Mouse (Mus musculus) adrenal gland (tissue): ENCODE results near the gene Cyp39a1.

Source experiments
- intact Hi-C: fragments of 180-260 bp; cut with DNase I; formaldehyde crosslinking; loops from one replicate; pipeline ENCODE4 v1.15.1; 2025

Gene Cyp39a1

DNA sequence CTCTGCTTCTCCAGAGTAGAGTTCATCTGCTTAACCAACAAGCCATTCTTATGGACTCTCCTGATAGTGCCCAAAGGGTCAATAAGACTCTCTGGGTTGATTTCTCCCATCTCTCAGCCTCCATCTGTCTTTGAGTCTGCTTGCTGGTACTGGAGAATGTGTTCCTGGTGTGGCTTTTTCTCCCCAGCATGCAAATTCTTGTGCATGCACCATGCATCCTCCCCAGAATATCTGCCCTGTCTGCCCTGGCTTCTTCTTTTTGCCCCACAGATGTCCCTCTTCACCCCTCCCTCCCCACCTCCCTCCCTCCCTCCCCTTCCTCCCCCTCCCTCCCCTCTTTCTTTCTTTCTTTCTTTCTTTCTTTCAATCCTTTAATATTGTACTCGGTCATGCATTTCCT lies 10.1 kb downstream of the Cyp39a1 start:
- intact Hi-C loops = no loop called here

DNA sequence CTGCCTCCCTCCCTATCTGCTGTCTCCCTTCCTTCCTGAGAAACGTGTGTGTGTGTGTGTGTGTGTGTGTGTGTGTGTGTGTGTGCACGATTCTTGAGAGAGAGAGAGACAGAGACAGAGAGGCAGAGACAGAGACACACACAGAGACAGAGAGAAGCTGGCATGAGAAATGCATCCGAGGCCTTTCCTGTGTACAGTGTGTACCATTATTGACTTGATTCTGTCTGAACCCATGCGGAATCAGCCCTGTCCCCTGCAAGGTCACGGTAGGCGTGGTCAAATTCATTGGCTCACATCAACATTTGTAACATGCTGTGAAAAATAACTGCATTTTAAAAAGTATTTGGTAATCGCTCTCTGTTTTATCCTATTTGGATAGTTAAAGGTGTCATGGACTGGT lies 16.9 kb downstream of the Cyp39a1 start:
- intact Hi-C loops = no loop called here

DNA sequence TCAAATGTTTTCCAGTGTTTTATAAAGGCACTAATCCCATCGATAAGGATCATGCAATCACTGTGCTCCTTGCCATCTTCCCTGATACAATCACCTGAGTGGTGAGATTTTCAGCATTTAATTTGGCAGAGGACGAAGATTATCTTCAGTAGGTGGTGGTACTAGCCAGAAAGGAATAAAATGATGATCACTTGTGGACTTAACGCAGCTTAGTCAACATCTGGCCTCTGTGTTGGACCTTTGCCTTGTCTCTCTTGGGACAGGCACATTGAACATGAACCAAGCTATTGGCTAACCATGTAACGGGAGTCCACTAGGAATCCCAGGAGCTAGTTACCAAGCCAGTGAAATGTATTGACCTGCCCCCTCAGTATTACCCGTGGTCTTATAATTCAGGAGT lies 17.4 kb downstream of the Cyp39a1 start:
- intact Hi-C loops = loop anchor here (5.0 kb wide), 1 partner anchor 353 kb away; no protein-coding TSS in a partner anchor

DNA sequence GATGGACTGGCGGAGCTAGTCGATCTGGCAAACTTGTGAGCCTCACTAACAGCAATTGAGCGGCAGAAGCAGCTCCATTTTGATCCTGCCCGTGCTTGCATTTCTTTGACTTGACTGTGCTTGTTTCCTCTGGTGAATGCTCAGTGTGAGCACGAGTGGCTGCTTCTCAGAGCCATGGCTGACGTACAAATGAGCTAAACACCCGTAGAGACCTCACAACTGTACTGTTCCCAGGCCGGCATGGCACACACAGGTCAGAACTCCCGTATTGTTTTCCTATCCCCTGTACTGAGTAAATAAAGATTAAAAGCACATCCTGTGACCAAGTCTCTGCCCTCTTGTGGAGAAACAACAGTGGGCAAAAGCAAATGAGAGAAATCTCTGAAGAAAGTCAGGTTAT lies 22.4 kb downstream of the Cyp39a1 start:
- intact Hi-C loops = loop anchor here (5.0 kb wide), 1 partner anchor 348 kb away; no protein-coding TSS in a partner anchor

DNA sequence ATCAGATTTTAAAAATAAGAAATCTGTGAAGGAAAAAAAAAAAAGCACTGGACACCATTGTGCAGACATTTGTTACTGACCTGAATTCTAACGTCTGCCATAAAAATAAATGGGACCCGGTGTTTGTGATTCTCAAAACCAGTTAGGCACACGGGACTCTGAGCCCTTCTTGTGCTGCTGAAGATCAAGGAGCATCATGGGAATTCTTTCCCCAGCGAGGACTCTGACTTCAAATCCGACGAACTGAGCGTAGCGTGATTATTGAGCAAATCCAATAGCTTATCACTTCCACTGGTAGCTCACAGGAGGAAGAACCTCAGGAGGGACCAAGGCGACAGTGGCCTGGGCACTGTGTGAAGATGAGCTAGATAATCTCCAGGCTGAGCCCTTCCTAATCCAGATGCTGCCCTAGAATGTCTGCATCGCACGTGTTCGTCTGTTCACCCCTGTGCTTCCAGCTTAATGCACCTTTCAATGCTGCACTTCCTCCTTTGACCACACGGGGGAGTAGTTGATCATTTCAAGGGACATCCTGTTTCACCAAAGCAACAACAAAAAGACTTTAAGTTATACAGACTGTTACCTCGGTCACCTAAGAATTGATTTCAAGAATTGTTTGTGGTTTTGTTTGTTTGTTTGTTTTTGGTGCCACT lies 31.9 kb downstream of the Cyp39a1 start:
- intact Hi-C loops = loop anchor here (2.0 kb wide), 1 partner anchor 432 kb away; no protein-coding TSS in a partner anchor

DNA sequence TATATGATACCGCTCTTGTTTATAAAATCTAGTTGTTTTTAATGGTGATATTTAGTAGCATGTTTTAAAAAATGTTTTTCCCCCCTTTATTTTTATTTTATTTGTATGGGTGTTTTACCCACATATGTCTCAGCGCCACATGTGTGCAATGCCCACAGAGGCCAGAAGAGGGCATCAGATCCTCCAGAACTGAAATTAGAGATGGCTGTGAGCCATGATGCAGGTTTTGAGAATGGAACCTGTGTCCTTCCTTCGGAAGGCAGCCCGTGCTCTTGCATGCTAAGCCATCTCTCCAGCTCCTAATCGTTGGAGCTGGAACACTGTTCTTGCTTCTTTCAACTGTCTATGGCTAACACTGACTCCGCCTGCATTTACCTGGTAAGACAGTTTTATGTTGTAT lies 33.8 kb downstream of the Cyp39a1 start:
- intact Hi-C loops = loop anchor here (2.0 to 10.0 kb wide), 2 partner anchors 104 to 168 kb away; partner anchors contain the start of gene Rcan2

DNA sequence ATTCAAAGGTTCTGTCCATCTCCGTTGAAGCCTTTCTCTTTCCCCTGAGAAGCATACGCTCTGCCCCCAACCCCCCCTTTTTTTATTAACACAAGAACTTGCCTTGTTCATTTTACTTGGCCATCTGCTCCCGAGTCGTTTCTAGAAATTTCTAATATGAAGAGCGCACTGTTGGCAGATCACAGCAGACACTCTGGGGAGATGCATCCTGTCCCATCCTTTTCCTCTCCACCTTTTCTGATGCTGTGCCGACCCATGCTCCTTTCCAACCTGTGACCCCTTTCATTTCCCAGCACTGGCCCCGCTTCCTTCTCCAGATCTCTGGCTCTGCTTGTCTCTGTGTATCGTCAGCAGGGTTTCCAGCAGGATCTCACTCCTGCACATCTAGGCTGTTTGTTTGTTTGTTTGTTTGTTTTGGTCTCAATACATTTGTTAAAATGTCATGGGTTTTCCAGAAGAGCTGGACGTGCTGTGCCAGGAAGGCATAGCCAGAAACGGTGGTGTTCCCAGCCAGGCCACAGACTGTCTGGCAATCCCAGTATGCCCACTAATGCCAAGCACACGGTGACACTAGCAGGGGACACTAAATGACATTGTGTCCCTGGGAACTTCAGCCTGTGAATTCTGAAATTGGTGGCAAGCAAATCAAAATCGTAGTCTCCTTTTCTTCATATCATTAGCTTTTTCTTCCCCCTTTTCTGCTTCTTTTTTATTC lies 37.1 kb downstream of the Cyp39a1 start:
- intact Hi-C loops = loop anchor here (10.0 kb wide), 1 partner anchor 100 kb away; the partner anchor contains the start of gene Rcan2

DNA sequence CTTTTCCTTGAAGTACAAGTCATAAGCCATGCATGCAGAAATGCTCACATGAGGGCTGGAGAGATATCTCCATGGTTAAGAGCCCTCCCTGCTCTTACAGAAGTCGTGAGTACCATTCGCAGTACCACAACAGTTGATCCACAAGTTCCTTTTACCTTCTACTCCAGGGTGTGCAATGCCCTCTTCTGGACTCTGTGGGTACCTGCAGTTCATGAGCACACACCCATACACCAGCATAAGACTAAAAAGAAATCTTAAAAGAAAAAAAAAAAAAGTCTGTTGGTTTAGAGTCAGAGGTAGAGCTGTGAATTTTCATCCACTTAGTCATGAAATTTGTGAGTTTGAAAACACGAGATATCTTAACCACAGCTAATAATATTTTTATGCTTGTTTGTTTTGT lies 39.5 kb downstream of the Cyp39a1 start:
- intact Hi-C loops = loop anchor here (10.0 kb wide), 1 partner anchor 98 kb away; the partner anchor contains the start of gene Rcan2

DNA sequence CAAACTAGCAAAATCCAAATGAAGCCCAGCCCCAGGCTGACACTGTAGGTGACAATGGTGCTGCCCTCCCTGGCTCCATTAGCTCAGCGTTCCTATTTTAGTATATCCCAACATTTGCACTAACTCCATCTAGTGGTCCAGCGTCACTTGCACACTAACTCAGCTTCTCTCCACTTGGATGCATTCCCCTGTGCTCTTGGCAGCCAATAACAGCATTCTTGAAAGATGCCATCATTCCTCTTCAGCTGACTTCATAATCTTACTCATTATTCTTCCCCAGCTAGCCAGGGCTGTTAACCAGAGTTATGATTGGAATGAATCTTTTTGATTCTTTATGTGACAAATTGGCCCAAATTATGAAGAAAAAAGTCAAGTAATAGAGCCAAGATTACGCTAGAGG lies 40.0 kb downstream of the Cyp39a1 start:
- intact Hi-C loops = loop anchor here (10.0 kb wide), 1 partner anchor 98 kb away; the partner anchor contains the start of gene Rcan2

DNA sequence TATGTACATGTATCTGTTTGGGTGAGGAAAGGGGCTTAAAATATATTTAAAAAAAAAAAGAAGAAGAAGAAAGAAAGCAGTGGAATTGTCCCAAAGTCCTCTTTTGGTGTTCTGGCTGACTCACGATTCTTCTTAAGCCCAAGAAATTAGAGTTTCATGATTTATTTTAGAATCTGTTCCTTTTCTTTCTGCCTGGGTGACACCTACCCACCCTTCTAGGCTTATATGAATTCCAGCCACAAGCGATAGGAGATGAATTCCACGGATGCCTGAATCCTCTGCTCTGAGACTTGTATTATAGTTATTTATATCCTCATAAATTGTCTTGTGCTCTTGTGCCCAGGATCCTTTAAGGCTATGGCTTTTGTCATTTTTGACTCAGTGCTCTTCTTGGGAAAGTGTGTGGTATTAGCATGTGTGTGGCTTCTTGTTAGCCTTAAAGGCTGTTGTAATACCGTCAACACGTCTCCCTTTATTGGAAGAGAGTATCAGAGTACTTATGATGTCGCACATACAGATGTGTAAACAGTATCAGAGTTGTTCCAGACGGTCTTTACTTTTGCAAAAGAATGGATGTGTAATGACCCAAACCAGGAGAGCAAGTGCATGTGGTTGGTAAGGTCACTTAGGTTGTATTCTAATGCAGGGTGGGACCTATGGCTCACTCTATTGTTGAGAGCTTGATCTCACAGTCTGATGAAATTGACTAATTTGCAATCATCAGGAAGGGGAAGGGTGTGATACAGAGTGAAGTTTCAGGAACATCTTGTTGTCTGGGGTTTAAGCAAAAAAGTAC lies 44.5 kb downstream of the Cyp39a1 start:
- intact Hi-C loops = no loop called here

DNA sequence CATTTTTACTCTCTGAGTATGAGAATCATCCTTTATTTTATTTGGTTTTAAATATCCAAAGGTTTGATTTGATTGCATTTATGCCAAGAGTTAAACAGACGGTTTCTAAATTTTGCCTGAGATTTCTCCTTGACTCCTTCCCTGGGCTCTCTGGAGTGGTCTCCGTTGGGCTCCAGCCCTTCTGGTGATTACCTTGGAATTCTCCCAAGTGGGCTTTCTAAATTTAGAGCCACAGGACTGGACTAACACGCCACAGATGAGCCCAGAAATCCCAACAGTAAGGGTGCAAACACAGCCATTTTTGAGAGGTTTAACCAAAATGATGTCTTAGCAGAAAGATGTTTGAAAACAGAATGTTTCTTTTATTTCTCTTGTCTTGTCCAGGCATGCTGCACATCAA lies 47.0 kb downstream of the Cyp39a1 start:
- intact Hi-C loops = no loop called here

DNA sequence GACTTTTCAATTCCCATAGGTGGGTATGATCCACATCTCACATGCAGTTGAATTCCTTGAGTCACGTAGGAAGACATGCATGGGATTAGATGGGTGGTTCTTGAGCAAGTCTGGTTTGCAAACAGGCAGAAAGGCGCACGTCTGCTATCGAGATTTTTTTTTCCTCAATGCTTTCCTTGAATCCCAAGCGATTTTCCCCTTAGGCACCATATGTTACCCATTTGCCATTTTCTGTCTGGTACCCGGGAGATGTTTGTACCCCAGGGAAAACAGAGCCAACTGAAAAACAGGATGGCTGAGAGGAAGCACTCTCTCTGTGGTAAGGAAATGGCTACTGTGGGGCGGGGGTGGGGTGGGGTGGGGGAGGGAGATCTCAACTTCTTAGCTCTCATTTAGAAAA lies 49.4 kb downstream of the Cyp39a1 start:
- intact Hi-C loops = no loop called here

DNA sequence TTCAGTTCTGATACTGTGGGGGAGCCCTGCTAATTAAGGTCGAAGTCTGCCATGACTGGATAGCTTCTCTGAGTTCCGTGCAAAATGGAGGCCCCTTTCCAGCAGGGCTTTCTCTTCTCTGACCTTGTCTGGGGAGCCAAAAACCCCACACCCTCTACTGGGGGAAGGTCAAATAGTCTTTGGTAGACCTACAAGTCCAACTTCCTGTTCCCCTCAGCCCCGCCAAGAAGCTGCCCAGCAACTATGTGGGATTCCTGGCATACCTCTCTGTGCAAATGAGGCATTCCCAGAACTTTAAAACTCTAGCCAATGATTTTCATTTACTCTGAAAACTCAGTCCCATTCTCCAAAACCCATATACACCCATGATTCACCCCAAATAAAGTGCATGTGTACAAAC lies 52.2 kb downstream of the Cyp39a1 start:
- intact Hi-C loops = no loop called here

DNA sequence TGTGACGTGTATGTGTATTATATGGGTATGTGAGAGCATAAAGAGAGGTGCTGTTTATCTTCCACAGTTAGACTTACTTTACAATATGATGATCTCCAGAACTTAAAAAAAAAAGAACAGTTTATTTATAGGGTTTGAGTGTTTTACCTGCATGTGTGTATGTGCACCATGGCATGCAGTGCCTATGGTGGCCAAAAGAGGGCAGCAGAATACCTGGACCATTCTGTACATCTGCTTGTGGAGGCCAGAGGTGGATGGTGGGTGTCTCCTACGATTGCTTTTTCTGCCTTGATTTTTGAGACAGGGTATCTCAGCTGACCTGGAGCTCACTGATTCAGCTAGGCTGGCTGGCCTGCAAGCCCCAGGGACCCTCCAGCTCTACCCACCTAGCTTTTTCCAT lies 57.3 kb downstream of the Cyp39a1 start:
- intact Hi-C loops = no loop called here

DNA sequence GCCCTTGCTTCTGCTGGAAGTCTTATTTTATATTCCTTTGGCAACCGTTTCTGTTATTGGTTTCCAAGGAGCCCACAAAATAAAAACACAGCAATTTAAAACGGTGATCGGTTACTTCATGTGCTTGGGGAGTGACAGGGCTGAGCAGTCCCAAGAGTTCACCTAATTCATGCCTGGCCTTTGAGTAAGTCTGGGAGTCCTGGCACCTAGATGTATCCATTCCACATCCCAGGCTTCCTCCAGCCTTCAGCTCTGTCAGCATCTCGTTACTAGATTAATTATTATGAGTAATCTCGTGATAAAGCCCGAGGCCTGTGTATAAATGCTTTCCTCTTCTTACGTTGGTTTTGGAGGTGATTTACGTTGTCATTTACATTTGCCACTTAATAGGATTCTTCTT lies 64.1 kb downstream of the Cyp39a1 start:
- intact Hi-C loops = no loop called here

DNA sequence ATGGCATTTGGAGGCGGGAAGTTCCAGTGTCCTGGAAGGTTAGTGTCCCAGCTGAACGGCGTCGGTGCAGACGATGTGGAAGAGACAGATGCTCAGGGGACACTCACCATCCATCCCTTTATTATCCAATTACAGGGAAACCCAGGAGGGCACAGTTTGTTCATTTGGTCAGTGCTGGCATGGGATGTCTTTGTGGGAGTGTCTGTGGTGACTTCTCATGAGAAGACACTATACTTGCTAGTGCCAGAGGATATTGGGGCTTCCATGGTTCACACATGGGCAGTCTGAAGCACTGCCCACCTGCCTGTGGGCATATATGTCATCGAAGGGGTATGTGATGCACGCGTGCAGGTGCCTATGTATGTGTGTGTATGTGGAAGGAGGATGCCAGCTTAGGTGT lies 64.8 kb downstream of the Cyp39a1 start:
- intact Hi-C loops = no loop called here

DNA sequence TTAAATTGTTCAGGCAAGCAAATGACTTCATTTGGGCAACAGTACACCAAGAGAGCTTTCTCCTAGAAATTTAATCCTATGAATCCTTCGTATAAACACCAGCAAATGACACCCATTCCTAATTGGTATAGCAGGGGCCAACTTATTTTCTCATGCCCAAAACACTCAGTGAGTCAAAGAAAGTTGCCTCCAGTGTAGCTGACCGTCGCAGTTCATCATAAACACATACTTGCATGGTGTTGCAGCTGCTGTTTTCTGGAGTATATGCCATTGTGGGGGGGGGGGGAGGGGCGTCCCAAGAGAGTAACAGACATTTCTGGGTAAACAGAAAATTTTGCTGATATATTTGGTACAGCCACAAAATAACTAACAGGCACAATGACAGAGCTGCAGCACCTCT lies 67.0 kb downstream of the Cyp39a1 start:
- intact Hi-C loops = no loop called here

DNA sequence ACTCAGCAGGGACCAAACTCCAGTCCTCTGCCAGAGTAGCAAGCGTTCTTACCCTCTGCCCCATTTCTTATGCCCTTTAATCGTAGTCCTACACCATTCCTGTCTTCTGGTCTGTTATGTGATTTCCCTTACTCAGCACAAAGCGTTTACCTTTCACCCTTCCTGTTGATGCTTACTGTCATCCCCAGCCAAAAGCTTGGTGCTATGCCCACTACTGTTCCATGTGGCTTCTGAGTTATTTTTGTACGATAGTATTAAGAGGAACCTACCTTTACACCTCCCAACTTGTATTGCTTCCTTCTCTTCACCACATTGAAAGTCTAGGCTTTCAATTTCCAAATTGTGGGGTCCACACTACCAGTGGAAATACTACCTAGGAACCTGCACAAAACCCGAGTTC lies 76.7 kb downstream of the Cyp39a1 start:
- intact Hi-C loops = no loop called here

DNA sequence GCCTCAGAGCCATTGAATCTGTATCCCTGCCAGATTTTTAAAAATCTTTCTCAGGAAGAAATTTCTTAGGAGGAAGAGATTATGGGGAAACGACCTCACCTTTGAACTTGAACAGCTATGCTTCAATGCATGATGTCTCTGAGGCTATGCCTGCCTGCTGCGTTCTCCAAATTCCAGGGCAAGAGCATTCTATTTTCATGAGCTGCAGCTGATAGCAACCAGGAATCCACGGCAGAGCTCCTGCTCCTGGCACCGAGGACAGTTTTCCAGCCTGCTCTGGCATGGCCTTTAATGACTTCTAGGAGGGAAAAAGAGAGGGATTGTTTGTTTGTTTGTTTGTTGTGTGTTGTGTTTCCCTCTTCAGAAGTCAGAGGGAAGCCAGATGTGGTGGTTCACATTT lies 77.2 kb downstream of the Cyp39a1 start:
- intact Hi-C loops = no loop called here

DNA sequence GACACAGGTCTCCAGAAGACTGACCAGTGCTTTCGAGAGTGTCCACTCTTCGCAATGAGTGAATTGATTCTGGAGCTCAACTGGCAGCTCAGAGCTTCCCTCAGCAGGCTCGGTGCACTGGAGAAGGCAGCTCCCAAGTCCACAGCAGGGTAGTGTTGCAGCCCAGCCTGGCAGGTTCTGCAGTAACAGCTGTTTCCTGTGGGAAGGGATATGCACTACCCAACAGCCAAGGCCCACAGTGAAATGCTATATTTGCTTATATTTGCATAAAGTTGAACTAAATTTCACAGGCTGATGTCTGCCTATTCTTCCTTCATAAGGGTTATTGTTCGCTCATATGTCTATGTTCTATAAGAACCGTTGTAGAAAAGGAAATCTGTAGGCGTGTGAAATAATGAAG lies 83.9 kb downstream of the Cyp39a1 start:
- intact Hi-C loops = no loop called here

DNA sequence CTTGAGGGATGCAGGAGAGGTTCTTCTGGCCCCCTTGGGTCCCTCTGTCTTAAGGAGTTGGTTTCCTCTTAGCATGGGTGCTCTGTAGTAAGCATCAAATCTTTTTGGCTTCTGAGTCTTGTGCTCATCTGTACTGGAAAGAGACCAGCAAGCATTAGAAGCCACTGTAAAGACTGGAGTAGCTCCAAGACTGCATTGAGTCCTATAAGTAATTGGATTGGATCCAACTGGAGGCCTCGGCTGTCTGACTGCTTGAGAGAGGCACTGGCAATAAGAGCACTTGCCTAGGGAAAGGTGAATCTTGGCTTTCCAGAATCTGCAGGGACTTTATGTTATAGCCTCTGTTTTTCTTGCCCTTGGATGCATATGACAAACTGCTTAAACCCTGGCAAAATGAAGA lies 85.6 kb downstream of the Cyp39a1 start:
- intact Hi-C loops = no loop called here

DNA sequence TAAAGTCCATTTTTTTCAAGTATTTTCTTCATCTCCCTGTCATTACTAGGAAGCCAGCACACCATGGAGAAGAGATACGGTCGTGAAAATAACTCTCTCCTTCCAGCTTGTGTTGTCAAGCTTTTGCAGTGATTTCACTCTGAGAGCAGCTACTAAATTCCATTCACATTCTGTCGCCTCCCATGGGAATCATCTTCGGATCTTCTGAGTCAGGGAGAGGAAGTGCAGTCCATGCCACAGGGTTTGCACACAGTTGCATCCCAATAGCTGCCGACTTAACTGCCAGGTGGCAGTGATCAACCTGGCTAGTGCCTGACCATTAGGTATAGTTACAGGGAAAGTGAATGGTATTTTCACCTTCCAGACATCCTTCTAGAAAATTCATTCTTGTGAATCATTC lies 87.5 kb downstream of the Cyp39a1 start:
- intact Hi-C loops = no loop called here
